Mouse (Mus musculus) heart, embryonic 11.5 days (tissue): Measurements from ENCODE around the gene Zfp810. TPM values are rescaled to one million over a fixed set of nuclear protein-coding genes. Genes with fewer than 3 reads are reported as not detected.
"Not testable (repeated sequence)": the region's sequence is repeated elsewhere in the genome, so short reads cannot be mapped to it uniquely, and the experiment has no call there.

ENCODE experiments used
- ATAC-seq: fragments of 200-750 bp; cut with Nextera tagmentation; replicated peaks from 2 replicates; pipeline ENCODE4 v1.8.0; 2017; ENCODE audit warnings: moderate library complexity; ENCODE audit not compliant: insufficient number of reproducible peaks, low FRiP score, low TSS enrichment
- H3K27ac ChIP-seq: fragments of 300-500 bp; sonication (generic); 2 replicates; pipeline ENCODE4 v1.5.1; 2014; ENCODE audit warnings: mild to moderate bottlenecking, low read depth, low read length
- H3K27me3 ChIP-seq: fragments of 300-500 bp; sonication (generic); 2 replicates; pipeline ENCODE4 v1.6.1; 2014; ENCODE audit warnings: mild to moderate bottlenecking, low read length, mixed read lengths; ENCODE audit not compliant: control insufficient read depth, insufficient read depth
- H3K36me3 ChIP-seq: fragments of 300-500 bp; sonication (generic); 2 replicates; pipeline ENCODE4 v1.6.1; 2014; ENCODE audit warnings: mild to moderate bottlenecking, low read length, moderate library complexity, mixed read lengths; ENCODE audit not compliant: control insufficient read depth, insufficient read depth
- H3K4me1 ChIP-seq: fragments of 300-500 bp; sonication (generic); 2 replicates; pipeline ENCODE4 v1.6.1; 2014; ENCODE audit warnings: low read length; ENCODE audit not compliant: control insufficient read depth, insufficient read depth
- H3K4me2 ChIP-seq: fragments of 300-500 bp; sonication (generic); 2 replicates; pipeline ENCODE4 v1.6.1; 2014; ENCODE audit warnings: mild to moderate bottlenecking, moderate library complexity
- H3K4me3 ChIP-seq: fragments of 300-500 bp; sonication (generic); 2 replicates; pipeline ENCODE4 v1.5.1; 2014; ENCODE audit warnings: low read depth, low read length
- H3K9ac ChIP-seq: fragments of 300-500 bp; sonication (generic); 2 replicates; pipeline ENCODE4 v1.6.1; 2014; ENCODE audit warnings: mild to moderate bottlenecking, low read depth, low read length, moderate library complexity
- H3K9me3 ChIP-seq: fragments of 300-500 bp; sonication (generic); replicated peaks from 2 replicates; pipeline ENCODE4 v1.6.1; 2016; ENCODE audit warnings: low read length; ENCODE audit not compliant: control insufficient read depth
- WGBS: fragments of 180-500 bp; shearing (Covaris S2); extraction: QIAGEN DNeasy Blood & Tissue Kit; methylation state at CpG from one replicate; pipeline ENCODE4 v1.1.7; 2014; ENCODE audit not compliant: insufficient replicate concordance; 5-methylcytosine and 5-hydroxymethylcytosine counted together
- polyA plus RNA-seq: library from polyadenylated mRNA; unstranded; fragments of >200 nt; fragmentation: Nextera tagmentation; extraction: Ambion mirVana; gene quantifications from 2 replicates; pipeline ENCODE4 v1.2.1, GENCODE M21; 2014

The Zfp810 gene
- polyA plus RNA-seq, 1 experiment from 2014 or later = 12.9 TPM

DNA sequence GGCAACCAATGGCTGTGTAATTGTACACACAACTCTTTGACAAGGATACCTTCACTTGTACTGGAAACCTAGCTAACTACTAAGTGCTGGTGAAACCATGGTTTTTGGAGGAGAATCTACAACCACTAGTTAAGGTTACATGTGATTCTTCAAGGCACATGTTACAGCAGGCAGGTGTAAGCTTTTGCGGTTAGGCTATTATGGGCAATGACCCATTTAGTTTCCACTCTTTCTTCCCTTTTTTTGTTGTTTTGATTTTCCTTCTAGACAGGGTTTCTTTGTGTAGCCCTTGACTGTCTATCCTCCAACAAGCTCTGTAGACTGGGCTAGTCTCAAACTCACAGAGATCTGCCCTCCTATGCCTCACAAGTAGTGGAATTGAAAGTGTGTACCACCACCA, 17.1 kb upstream of the Zfp810 start:
- no peaks in the 10 kb centered on the region; the same call in 1 of the 2 replicates for H3K36me3 ChIP-seq
- peaks cover 8% of the 10 kb centered on the region; the same call in 1 of the 2 replicates for H3K4me1 ChIP-seq
- no peaks in the 10 kb centered on the region for H3K9me3 ChIP-seq
- H3K9ac ChIP-seq = no peak overlapping the region
- WGBS = 100% methylated on average over 1 of the region's 1 CpGs
- ATAC-seq = no peak
- no peak overlapping the region for H3K4me3 ChIP-seq
- H3K27me3 ChIP-seq = no peaks in the 10 kb centered on the region
- no peak overlapping the region for H3K4me2 ChIP-seq
- H3K27ac ChIP-seq = no peak overlapping the region

DNA sequence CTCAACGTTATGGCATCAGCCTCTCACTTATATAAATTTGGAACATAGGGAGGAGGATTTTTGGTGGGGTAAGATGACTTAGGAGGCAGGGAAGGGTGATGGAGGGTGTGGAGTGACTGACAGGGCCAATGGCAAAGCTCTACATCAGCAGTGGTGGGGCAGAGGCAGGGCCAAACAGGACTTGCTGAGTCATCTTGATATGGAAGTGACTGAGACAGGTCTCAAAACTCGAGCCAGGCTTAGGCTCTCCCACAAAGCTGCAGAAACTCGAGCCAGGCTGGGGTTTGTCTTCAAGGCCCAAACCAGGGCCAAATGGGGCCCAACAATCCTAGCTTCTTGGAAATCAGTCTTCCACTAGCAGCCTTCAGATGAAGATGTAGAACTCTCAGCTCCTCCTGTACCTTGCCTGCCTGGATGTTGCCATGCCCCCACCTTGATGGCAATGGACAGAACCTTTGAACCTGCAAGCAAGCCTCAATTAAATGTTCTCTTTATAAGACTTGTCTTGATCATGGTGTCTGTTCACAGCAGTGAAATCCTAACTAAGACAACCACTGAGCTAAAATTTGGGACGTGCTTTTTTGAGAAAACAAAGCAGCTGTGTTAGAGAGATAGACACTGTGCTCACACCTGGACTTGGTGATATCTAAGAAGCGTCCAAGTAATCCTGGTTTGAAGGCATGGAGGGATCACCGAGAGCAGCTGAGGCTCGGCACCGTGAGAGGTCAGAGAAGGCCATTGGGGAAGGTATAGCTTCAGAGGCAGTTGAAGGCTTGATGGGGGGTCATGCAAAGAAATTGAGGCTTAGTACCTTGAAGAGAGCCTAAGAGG, 15.1 kb upstream of the Zfp810 start:
- H3K27ac ChIP-seq = no peak overlapping the region
- no peak overlapping the region for H3K4me2 ChIP-seq
- H3K4me3 ChIP-seq = no peak overlapping the region
- peaks cover 5% of the 10 kb centered on the region; the same call in 1 of the 2 replicates for H3K4me1 ChIP-seq
- ATAC-seq = peak; percentile 57; the same call in 1 of the 2 replicates
- H3K36me3 ChIP-seq = no peaks in the 10 kb centered on the region; the same call in 1 of the 2 replicates
- 59% methylated on average over 8 of the region's 8 CpGs for WGBS
- no peak overlapping the region for H3K9ac ChIP-seq
- H3K9me3 ChIP-seq = no peaks in the 10 kb centered on the region
- H3K27me3 ChIP-seq = no peaks in the 10 kb centered on the region

DNA sequence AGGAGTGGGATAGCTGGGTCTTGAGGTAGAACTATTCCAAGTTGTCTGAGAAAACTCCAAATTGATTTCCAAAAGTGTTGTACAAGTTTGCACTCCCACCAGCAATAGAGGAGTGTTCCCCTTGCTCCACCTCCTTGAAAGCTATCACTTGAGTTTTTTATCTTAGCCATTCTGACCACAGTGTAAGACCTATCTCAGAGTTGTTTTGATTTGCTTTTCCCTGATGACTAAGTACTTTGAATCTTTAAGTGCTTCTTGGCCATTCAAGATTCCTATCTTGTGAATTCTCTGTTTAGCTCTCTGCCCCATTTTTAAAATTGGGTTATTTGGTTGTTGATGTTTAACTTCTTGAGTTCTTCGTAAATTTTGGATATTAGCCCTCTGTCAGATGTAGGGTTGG, 11.7 kb upstream of the Zfp810 start:
- H3K36me3 ChIP-seq = no peaks in the 10 kb centered on the region; the same call in 1 of the 2 replicates
- no peaks in the 10 kb centered on the region for H3K4me1 ChIP-seq
- no peak overlapping the region for H3K9ac ChIP-seq
- H3K4me2 ChIP-seq = no peak overlapping the region
- no peaks in the 10 kb centered on the region for H3K27me3 ChIP-seq
- WGBS = 87% methylated on average over 1 of the region's 1 CpGs
- ATAC-seq = no peak
- no peak overlapping the region for H3K4me3 ChIP-seq
- H3K9me3 ChIP-seq = no peaks in the 10 kb centered on the region
- H3K27ac ChIP-seq = no peak overlapping the region

DNA sequence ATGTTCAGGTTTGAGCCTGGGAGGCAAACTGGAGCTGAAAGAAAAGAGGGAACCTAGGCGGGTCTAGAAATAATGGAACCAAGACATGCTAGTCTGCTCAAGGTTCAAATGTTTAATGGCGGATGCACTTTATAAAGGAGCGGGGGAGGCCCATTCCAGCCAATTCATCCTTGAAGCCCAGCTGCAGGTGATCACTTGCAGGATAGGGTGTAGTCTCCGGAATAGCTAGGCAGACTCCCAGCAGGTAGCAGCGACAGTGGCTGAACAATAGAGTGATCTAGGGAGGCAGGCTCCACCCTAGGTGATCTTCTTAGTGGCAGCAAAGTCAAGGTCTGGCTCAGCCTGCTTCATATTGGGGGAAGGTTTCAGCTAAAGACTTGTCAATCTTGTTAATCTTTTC, 8.6 kb upstream of the Zfp810 start:
- not testable (repeated sequence) for H3K4me3 ChIP-seq, ATAC-seq, H3K9me3 ChIP-seq, H3K36me3 ChIP-seq, H3K4me2 ChIP-seq, H3K27ac ChIP-seq, H3K9ac ChIP-seq, H3K27me3 ChIP-seq, H3K4me1 ChIP-seq
- WGBS = 68% methylated on average over 5 of the region's 5 CpGs

DNA sequence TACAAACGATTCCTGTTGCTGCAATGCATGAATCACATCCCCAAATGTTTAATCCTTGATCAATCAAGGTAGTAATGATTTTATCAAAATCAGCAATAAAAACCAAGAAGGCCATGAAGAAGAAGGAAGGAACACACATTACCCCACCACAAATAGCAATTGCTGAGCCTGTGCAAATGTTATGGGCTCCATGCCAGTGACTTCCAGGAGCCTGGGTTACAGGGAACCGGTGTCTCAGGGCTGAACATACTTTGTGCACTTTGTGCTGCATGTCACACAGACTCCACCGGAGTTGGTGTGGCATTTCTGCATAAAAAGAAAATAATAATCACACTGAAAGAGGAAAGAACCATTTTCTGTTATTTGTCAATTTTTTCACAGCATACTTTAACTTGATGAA, 6.6 kb upstream of the Zfp810 start:
- Histone ChIP-seq H3K4me2 (no peak overlapping the region), H3K9ac (no peak overlapping the region), H3K9me3 (peaks cover 3% of the 10 kb centered on the region), H3K4me3 (no peak overlapping the region), H3K36me3 (no peaks in the 10 kb centered on the region), H3K4me1 (no peaks in the 10 kb centered on the region), H3K27ac (no peak overlapping the region), H3K27me3 (no peaks in the 10 kb centered on the region)
- no peak for ATAC-seq
- 81% methylated on average over 3 of the region's 3 CpGs for WGBS

DNA sequence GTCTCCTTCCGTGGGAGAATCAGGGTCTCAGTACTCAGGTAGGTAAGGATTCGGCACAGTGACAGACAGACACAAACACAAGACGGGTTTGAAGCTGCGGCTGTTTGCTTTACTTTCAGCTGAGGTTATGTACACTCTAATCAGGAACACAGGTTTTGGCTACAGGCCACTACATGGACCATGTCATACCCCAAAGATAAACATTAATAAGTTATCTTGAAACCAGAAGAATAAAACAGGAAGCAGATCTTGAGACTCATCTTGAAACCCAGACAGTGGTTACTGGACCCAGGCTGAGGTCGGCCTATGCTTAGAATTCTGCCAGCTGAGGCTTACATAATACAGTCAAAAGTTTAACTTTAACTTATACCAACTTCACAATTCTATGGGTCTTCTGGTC, 5.8 kb upstream of the Zfp810 start:
- Histone ChIP-seq H3K36me3 (no peaks in the 10 kb centered on the region), H3K4me1 (no peaks in the 10 kb centered on the region), H3K9ac (no peak overlapping the region), H3K4me3 (no peak overlapping the region), H3K9me3 (peaks cover 3% of the 10 kb centered on the region), H3K27me3 (no peaks in the 10 kb centered on the region), H3K4me2 (no peak overlapping the region), H3K27ac (no peak overlapping the region)
- 84% methylated on average over 5 of the region's 5 CpGs for WGBS
- no peak for ATAC-seq

DNA sequence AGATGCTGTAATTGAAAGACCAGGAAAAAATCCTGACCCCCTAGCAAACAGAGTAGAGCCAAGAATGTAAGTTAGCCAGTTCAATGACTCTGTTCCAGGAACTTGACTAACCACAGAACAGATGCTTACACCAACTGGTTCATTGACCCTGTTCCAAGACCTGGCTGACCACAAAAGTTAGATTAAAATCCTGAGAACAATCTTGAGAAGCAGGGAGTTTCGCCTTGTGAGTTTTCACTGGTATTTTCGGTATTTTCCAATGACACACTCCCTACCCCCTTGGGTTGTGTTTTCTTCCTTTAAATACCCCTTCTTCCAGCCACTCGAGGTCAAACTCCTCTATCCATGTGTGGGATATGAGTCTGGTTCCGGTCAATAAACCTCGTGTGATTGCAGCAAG, 2.2 kb upstream of the Zfp810 start:
- no peak for ATAC-seq
- H3K9me3 ChIP-seq = peaks cover 3% of the 10 kb centered on the region
- no peak overlapping the region for H3K4me3 ChIP-seq
- 0 out of 2 replicates have a peak, but pooled peaks cover 6% of the 10 kb centered on the region for H3K4me1 ChIP-seq
- H3K27ac ChIP-seq = no peak overlapping the region
- no peak overlapping the region for H3K4me2 ChIP-seq
- H3K9ac ChIP-seq = no peak overlapping the region
- 86% methylated on average over 5 of the region's 5 CpGs for WGBS
- H3K27me3 ChIP-seq = no peaks in the 10 kb centered on the region
- H3K36me3 ChIP-seq = peaks cover 6% of the 10 kb centered on the region; the same call in 1 of the 2 replicates

DNA sequence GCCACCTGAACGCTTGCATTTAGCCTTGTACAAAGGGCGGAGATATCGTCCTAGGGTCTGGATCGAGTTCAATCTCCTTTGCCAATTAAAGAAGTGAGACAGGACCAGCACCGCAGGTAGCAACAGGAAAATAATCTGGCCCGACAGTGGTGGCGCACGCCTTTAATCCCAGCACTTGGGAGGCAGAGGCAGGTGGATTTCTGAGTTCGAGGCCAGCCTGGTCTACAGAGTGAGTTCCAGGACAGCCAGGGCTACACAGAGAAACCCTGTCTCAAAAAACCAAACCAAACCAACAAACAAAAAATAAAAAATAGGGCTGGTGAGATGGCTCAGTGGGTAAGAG, 443 bp upstream of the Zfp810 start:
- ATAC-seq = peak; percentile 20
- peak overlapping the region; percentile 99 for H3K9ac ChIP-seq

DNA sequence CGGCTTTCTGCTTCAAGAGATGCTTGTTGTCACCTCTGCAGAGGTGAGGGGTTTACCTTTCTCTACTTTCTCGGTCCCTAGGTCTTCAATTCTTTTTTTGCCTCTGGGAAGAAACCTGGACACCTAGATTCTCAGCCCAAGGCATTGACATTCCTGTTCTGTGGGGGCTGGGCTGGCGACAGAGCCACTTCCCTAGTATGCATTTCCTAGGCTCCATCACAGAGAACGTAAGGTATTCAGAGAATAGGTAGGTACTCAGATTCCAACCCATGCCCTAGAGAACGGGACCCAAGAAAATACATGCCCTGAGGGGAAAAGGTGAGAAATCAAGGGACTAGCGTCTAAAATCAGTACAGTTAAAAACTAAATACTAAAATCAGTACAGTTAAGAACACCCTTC, 722 bp downstream of the Zfp810 start:
- Histone ChIP-seq H3K4me3 (peak overlapping the region; percentile 96), H3K36me3 (peaks cover 26% of the 10 kb centered on the region), H3K4me1 (0 out of 2 replicates have a peak, but pooled peaks cover 6% of the 10 kb centered on the region), H3K27me3 (no peaks in the 10 kb centered on the region), H3K27ac (no peak overlapping the region), H3K9me3 (peaks cover under 1% of the 10 kb centered on the region), H3K4me2 (peak overlapping the region; percentile 71), H3K9ac (peak overlapping the region; percentile 99)
- no peak for ATAC-seq
- 17% methylated on average over 6 of the region's 6 CpGs for WGBS

More for the DNA sequence above, 443 bp upstream of the Zfp810 start:
- not testable (repeated sequence) for H3K4me1 ChIP-seq, H3K27ac ChIP-seq, H3K9me3 ChIP-seq, H3K27me3 ChIP-seq
- H3K36me3 ChIP-seq = peaks cover 21% of the 10 kb centered on the region
- H3K4me2 ChIP-seq = peak overlapping the region; percentile 71
- peak overlapping the region; percentile 96 for H3K4me3 ChIP-seq
- 8% methylated on average over 8 of the region's 9 CpGs for WGBS
